Mouse (Mus musculus): Measurements from ENCODE around the gene Olfr486. TPM values are rescaled to one million over a fixed set of nuclear protein-coding genes. Genes with fewer than 3 reads are reported as not detected.

Olfr486 gene
- not detected in 2 replicates for polyA plus RNA-seq (2012; rRNA removed)

GRCm38 (mm10) chr7:108172642-108173041 is at the start of gene Olfr486:
Olfr486 (minus strand) TSS chr7:108172742.

GRCm38 (mm10) chr7:108214536-108214935 is 42.0 kb upstream of the Olfr486 start, which contains the start of gene Olfr487:
Olfr487 (minus strand) TSS chr7:108214636.

GRCm38 (mm10) chr7:108159771-108160170 is 12.8 kb downstream of the Olfr486 start, which contains the start of gene Olfr485:
Olfr485 (minus strand) TSS chr7:108159871.

GRCm38 (mm10) chr7:108127349-108127748 is 45.2 kb downstream of the Olfr486 start, which contains the start of gene Olfr484:
Olfr484 (minus strand) TSS chr7:108127449.

Other genes with a start within 250 kb of the Olfr486 start
- not detected in 2 replicates for gene Olfr473, start 242.3 kb downstream of the Olfr486 start, polyA plus RNA-seq (2012; rRNA removed)
- gene Olfr474, start 218.1 kb downstream of the Olfr486 start, polyA plus RNA-seq (2012; rRNA removed): not detected in 2 replicates
- not detected in 2 replicates for gene Olfr476, start 207.9 kb downstream of the Olfr486 start, polyA plus RNA-seq (2012; rRNA removed)
- gene Olfr477, start 186.0 kb downstream of the Olfr486 start, polyA plus RNA-seq (2012; rRNA removed): not detected in 2 replicates
- gene Olfr478, start 138.8 kb downstream of the Olfr486 start, polyA plus RNA-seq (2012; rRNA removed): not detected in 2 replicates
- not detected in 2 replicates for gene Olfr479, start 122.0 kb downstream of the Olfr486 start, polyA plus RNA-seq (2012; rRNA removed)
- gene Olfr480, start 105.4 kb downstream of the Olfr486 start, polyA plus RNA-seq (2012; rRNA removed): not detected in 2 replicates
- gene Olfr481, start 92.9 kb downstream of the Olfr486 start, polyA plus RNA-seq (2012; rRNA removed): not detected in 2 replicates
- not detected in 2 replicates for gene Olfr482, start 75.2 kb downstream of the Olfr486 start, polyA plus RNA-seq (2012; rRNA removed)
- not detected in 2 replicates for gene Olfr483, start 71.9 kb downstream of the Olfr486 start, polyA plus RNA-seq (2012; rRNA removed)
- not detected in 2 replicates for gene Olfr484, start 45.3 kb downstream of the Olfr486 start, polyA plus RNA-seq (2012; rRNA removed)
- gene Olfr485, start 12.9 kb downstream of the Olfr486 start, polyA plus RNA-seq (2012; rRNA removed): not detected in 2 replicates
- gene Olfr487, start 41.9 kb upstream of the Olfr486 start, polyA plus RNA-seq (2012; rRNA removed): not detected in 2 replicates
- not detected in 2 replicates for gene Olfr488, start 85.6 kb upstream of the Olfr486 start, polyA plus RNA-seq (2012; rRNA removed)
- not detected in 2 replicates for gene Olfr490, start 116.2 kb upstream of the Olfr486 start, polyA plus RNA-seq (2012; rRNA removed)
- not detected in 2 replicates for gene Olfr491, start 140.7 kb upstream of the Olfr486 start, polyA plus RNA-seq (2012; rRNA removed)
- gene Olfr492, start 150.9 kb upstream of the Olfr486 start, polyA plus RNA-seq (2012; rRNA removed): not detected in 2 replicates
- not detected in 2 replicates for gene Olfr493, start 174.2 kb upstream of the Olfr486 start, polyA plus RNA-seq (2012; rRNA removed)
- gene Olfr494, start 192.6 kb upstream of the Olfr486 start, polyA plus RNA-seq (2012; rRNA removed): not detected in 2 replicates
- not detected in 2 replicates for gene Olfr495, start 220.4 kb upstream of the Olfr486 start, polyA plus RNA-seq (2012; rRNA removed)
- gene Olfr497, start 247.7 kb upstream of the Olfr486 start, polyA plus RNA-seq (2012; rRNA removed): not detected in 2 replicates

Measured in central nervous system, embryonic 11.5 days (tissue).